Mouse (Mus musculus) erythroblast, embryonic 14.5 days (primary cell): ENCODE data around the gene Ier5l.

Experiments used
- GATA1 ChIP-seq: IDR thresholded peaks from 2 replicates; pipeline ENCODE4 v1.6.1; 2012; ENCODE audit warnings: low read length, inconsistent platforms, mixed read lengths
- TAL1 ChIP-seq: IDR thresholded peaks from 3 replicates; pipeline ENCODE4 v1.6.1; 2012; ENCODE audit warnings: low read length, inconsistent platforms, mixed read lengths

- TF ChIP-seq GATA1: no peak
- no peak for TF ChIP-seq TAL1
Measured at GRCm38 (mm10) chr2:30495000-30495908, 21.2 kb upstream of the Ier5l start.
